In genomic region chr11:78555623-78556022, GRCm38 (mm10) we compare ENCODE assay signal across 1 mouse cellular context.
A peak's percentile ranks its signal among the peaks of the same experiment; 100 is the strongest.
TF ChIP-seq lines count a peak whose summit lies in the region.

No protein-coding gene starts in this region.

TF ChIP-seq in MEL, 35 proteins besides CTCF, POLR2A, EP300 and RAD21:
- TF ChIP-seq ZNF384 (IDR thresholded peaks at IDR 0.05; ENCODE audit: low read depth, low read length) (no peak), HCFC1 (IDR thresholded peaks at IDR 0.05; ENCODE audit: low read depth, low read length) (peak; percentile 15; the same call in 1 of the 2 replicates), ETS1 (IDR thresholded peaks at IDR 0.05; ENCODE audit: low read depth, low read length) (peak; percentile 93), GABPA (IDR thresholded peaks at IDR 0.05; ENCODE audit: low read depth, low read length) (no peak), TCF12 (IDR thresholded peaks at IDR 0.05; ENCODE audit: low read depth, low read length) (peak; percentile 88), MXI1 (IDR thresholded peaks at IDR 0.05; ENCODE audit: low read depth, low read length) (peak; percentile 83), SIN3A (IDR thresholded peaks at IDR 0.05; ENCODE audit: low read length) (peak; percentile 58), GATA1 (IDR thresholded peaks at IDR 0.05; ENCODE audit: low read depth, low read length) (peak; percentile 77), MYB (IDR thresholded peaks at IDR 0.05; ENCODE audit: low read depth, low read length) (0 out of 2 replicates have a peak, but pooled peaks have one; percentile 9), MAFK (IDR thresholded peaks at IDR 0.05; ENCODE audit: borderline replicate concordance, low read depth, low read length) (no peak)
TF ChIP-seq in MEL: peak in this region for 7.
